Mouse (Mus musculus) cortical plate, adult 2 months (tissue): ENCODE measurements at regions not wholly inside any gene's neighbourhood (a gene's known extent, or its start where the extent isn't known, plus 50 kb on each side); places are given as distances from the start of the nearest gene placed in this dataset.

ENCODE experiments used
- CTCF ChIP-seq: fragments of 200-500 bp; IDR thresholded peaks from 2 replicates; pipeline ENCODE4 v1.5.1; 2011; ENCODE audit warnings: mild to moderate bottlenecking, control low read depth, low read length; ENCODE audit not compliant: insufficient read depth; ENCODE audit errors: extremely low read depth
- POLR2A ChIP-seq: fragments of 200-500 bp; IDR thresholded peaks from 2 replicates; pipeline ENCODE4 v1.6.1; 2011; ENCODE audit warnings: mild to moderate bottlenecking, low read length, control low read depth; ENCODE audit not compliant: insufficient read depth; ENCODE audit errors: extremely low read depth

DNA sequence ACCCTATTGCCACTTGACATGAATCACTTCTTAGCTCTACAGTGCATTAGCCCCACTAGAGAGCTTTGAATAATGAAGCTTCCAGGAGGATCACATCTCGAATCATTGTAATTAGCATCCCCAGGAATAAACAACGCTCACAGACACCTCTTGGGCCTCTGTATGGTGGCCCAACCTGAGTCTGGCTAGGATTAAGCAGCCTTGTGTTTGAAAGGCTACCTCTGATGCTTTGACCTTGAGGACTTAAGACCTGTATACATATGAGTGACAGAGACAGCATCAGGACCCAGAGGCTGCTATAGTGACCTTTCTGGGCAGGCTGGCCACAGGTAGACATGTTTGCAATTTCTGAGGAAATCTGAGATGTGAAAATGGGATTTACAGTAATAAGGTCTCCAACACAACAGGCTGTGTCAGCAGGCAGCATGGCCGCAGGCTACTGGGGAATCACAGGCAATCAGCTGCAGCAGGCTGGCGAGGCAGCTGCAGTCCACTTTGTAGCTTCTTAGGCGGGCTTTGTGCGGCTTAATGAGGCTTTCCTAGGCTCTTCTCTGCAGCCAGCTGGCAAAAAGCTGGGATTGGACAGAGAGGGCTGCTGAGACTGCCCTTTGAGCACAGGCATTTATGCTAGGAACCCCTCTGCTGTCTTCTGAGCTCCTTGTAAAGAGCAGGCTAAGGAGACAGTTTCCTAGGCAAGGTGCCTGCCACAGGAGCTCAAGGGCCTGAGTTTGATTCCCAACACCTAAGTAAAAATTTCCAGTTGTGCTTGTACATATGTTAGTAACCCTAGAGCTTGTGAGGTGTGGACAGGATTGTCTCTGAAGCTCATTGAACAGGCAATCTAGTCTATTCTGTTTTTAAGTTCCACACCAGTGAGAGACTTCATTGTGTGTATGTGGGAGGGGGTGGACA, 768.1 kb upstream of the Auts2 start:
- no peak for TF ChIP-seq CTCF
- no peak for TF ChIP-seq POLR2A
